Mouse (Mus musculus): Measurements from ENCODE around the gene Crocc2.

Gene Crocc2

DNA sequence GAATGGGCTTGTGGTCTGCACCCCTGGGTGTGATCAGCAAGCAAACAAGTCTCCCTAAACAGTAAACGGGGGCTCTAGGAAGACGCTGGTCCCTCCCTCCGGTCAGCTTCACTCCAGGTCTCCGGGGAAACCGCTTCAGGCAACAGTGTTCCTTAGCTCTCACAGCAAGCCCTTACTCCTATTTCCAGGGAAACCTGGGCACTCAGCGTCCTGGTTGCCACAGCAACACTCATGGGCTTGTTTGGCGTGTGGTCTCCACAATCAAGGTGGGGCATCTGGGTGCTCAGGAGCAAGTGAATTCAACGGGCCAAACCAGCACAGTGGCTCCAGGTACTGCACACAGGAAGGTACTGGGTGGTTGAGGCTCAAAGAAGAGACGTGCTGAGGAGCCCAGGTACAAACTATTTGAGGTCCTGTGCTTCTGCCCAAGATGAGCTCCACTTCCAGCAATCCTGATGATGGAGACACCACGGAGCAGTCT lies at the start of gene Crocc2:
TSS of gene Crocc2 (plus strand) at position 431 of the 481 bp plus-strand sequence.
- DNase-seq (ENCODE audit: low read depth, low spot score), result no peak

GRCm38 (mm10) chr1:93118816-93119215 lies 49.7 kb upstream of the Crocc2 start:
- DNase-seq (ENCODE audit: low read depth, low spot score), result no peak

GRCm38 (mm10) chr1:93123179-93123854 lies 45.2 kb upstream of the Crocc2 start:
- DNase-seq (ENCODE audit: low read depth, low spot score), result no peak

GRCm38 (mm10) chr1:93124066-93124465 lies 44.5 kb upstream of the Crocc2 start:
- DNase-seq (ENCODE audit: low read depth, low spot score), result no peak

GRCm38 (mm10) chr1:93125256-93125655 lies 43.3 kb upstream of the Crocc2 start:
- no peak for DNase-seq (ENCODE audit: low read depth, low spot score)

- DNase-seq (ENCODE audit: low read depth, low spot score), result no peak
Observed at GRCm38 (mm10) chr1:93128209-93128608, 40.3 kb upstream of the Crocc2 start.

DNA sequence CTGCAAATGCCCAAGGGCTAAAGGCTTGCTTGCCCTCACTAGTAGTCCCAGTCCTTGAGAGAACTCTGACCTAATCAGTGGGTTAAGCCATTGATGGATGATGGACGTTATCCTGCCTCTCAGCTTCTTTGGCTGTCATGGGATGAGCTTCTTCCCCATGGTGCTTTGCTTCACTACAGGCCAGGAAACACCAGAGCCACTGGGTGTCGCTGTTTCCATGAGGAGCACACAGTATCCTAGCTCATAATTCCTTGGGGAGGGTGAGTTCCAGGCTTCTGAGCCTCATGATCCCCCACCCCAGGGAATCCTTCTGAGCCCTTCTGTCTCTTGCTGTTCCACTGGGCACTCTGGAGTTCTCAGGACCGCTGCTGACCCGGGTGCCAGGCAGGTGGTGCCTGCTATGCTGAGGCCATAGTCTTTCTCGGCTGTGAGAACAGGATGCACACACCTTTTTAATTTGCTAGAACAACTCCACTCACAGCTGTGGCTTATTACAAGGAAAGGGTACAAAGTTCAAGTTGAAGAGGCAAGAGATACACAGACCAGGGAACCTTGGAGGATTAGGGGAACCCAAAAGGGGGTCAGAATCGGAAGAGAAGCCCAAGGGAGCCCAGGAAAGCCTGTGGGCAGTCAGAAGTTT lies 39.7 kb upstream of the Crocc2 start:
- DNase-seq (ENCODE audit: low read depth, low spot score), result no peak

- no peak for DNase-seq (ENCODE audit: low read depth, low spot score)
Observed at GRCm38 (mm10) chr1:93130242-93130983, 38.1 kb upstream of the Crocc2 start.

GRCm38 (mm10) chr1:93132676-93133075 lies 35.8 kb upstream of the Crocc2 start:
- no peak for DNase-seq (ENCODE audit: low read depth, low spot score)

DNA sequence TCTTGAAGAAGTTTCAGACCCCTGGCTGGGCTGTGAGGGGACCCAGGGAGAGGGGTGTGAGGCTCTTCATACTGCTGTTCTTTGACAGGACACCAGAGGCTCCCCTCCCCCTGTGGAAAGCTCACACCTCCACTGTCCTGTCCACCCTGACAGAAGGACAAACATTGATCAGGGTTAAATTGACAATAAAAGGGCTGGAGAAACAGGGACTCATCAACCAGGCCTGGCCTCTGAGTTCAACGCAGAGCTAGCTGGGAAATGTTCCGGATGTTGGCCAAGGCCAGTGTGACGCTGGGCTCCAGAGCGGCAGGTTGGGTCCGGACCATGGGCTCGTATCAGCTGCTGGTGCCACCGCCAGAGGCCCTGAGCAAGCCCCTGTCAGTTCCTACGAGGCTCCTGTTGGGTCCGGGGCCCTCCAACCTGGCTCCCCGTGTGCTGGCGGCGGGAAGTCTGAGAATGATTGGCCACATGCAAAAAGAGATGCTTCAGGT lies 33.4 kb upstream of the Crocc2 start, which contains the start of gene Agxt:
TSS of gene Agxt (plus strand) at position 205 of the 491 bp plus-strand sequence.
- DNase-seq (ENCODE audit: low read depth, low spot score), result no peak

DNA sequence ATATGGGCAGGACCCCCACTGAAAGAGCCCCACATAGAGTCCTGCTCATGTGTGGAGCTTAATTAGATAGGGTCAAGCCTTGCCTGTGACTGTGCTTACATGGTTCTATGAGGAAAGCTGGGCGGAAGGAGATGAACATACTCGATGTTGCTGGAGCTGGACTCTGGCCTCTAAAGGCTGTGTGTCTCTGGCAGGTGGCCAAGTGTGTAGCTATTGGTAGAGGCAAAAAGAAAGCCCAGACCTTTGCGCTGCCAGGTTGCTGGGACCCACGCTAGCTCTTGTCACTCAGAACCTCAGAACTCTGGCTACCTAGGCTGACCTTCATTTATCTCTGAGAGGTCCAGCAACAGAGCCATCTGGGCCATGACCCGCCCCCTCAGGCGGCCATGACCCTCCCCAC lies 30.0 kb upstream of the Crocc2 start:
- DNase-seq (ENCODE audit: low read depth, low spot score), result no peak

GRCm38 (mm10) chr1:93139713-93140112 lies 28.8 kb upstream of the Crocc2 start:
- DNase-seq (ENCODE audit: low read depth, low spot score), result no peak

GRCm38 (mm10) chr1:93142871-93143270 lies 25.7 kb upstream of the Crocc2 start:
- DNase-seq (ENCODE audit: low read depth, low spot score), result no peak

DNA sequence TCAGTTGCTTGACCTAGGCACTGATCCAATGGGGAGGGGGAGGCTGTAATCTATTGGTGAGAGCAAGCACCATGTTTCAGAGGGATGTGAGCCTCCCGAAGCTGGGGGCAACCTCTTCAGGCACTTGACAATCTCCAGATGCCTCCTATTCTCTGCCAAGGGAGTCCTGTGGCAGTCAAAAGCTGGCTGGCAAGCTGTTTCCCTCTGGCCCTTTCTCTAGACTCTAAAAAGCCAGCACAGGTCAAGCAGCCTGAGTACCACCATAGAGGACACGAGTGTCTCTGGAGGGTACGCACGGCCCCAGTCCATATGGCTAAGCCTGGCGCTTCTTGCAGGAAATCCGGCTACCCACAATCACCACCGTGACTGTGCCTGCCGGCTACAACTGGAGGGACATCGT lies 24.3 kb upstream of the Crocc2 start:
- no peak for DNase-seq (ENCODE audit: low read depth, low spot score)

GRCm38 (mm10) chr1:93150907-93151661 lies 17.4 kb upstream of the Crocc2 start:
- DNase-seq (ENCODE audit: low read depth, low spot score), result no peak

DNA sequence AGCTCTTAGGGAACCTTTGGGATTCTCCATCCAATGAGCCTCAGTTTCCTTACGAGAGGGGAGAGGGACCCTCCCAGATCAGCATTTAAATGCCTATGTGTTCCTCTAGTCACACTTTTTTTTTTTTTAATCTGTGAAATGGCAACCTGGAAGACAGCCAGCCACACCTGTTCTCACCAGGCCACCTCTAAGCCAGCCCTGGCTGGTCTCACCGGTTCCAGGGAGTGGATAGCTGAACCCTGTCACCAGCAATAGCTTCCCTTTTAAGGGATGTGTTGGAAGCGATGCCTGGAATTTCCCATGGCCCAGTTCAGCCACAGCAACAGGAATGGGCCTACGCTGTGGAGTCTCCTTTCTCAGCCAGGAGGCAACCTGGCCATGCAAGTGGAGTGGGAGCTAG lies 11.0 kb upstream of the Crocc2 start:
- no peak for DNase-seq (ENCODE audit: low read depth, low spot score)

DNA sequence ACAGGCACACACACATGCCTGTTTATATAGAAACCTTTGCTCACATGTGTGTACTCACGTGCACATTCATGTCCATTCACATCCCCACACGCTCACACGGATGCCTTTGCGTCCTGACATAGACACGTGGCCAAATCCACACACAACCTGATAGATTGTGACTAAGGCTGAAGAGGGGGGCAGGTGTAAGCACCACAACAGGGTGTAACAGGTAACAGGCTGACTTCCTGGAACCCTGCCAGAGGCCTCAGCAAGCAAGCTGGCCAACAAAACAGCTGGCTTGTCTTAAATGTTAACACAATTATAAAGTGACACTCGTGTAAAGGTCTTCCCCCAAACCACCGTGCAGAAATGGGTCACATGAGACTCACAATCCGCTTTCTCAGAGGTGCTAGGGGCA lies 9.6 kb upstream of the Crocc2 start:
- no peak for DNase-seq (ENCODE audit: low read depth, low spot score)

- DNase-seq (ENCODE audit: low read depth, low spot score), result no peak
Observed at GRCm38 (mm10) chr1:93159566-93160500, 8.7 kb upstream of the Crocc2 start.

GRCm38 (mm10) chr1:93160501-93161133 lies 7.9 kb upstream of the Crocc2 start, which contains the start of gene 2310007B03Rik:
TSS of gene 2310007B03Rik (minus strand) at chr1:93160948.
- DNase-seq (ENCODE audit: low read depth, low spot score), result no peak

DNA sequence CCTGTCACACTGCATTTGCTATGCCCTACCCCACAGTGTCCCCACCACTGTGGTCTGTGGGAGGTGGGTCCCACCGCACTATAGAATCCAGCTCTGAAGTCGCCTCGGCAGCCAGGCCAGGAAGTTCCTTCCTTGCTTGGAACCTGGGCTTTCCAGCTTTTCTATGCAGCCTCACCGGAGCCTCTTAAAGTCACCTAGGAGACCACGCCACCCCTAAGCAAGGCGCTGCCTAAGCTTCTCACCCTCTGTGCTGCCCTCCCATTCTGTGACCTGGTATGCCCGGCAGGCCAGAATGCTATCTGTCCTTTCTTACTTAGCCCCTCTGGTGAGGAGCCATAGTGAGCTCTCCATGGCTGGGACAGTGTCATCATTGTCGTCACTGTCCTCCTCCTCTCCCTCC lies 7.2 kb upstream of the Crocc2 start:
- DNase-seq (ENCODE audit: low read depth, low spot score), result no peak

Measured in brain, embryonic 18.5 days (tissue).